Mouse (Mus musculus) cerebellum, adult 9-11 months (tissue): ENCODE measurements around the gene Trim13.

Experiments
- DNase-seq: peaks from one replicate; pipeline ENCODE4 v3.0.0; 2022

Gene Trim13

DNA sequence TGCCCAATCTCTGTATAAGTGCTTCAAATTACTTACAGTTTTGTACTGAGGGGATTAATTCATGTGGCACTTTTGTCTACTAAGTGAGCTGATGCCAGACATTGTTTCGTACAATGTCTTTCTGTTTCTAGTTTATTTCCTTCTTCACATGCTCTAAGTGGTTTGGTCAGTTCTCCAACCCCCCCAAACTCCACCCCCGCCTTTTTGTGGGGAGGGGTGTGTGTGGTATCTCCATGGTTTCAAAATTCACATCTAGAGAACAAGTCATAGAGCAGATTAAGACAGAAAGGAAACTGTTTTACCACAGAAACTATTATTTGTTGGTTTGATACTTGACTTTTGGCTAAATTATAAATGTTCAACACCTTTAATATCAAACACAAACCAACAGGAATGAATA lies 22.3 kb downstream of the Trim13 start:
- no peak for DNase-seq

GRCm38 (mm10) chr14:61635969-61636368 lies 37.9 kb downstream of the Trim13 start:
- no peak for DNase-seq

GRCm38 (mm10) chr14:61642668-61643067 lies 44.6 kb downstream of the Trim13 start:
- no peak for DNase-seq

DNA sequence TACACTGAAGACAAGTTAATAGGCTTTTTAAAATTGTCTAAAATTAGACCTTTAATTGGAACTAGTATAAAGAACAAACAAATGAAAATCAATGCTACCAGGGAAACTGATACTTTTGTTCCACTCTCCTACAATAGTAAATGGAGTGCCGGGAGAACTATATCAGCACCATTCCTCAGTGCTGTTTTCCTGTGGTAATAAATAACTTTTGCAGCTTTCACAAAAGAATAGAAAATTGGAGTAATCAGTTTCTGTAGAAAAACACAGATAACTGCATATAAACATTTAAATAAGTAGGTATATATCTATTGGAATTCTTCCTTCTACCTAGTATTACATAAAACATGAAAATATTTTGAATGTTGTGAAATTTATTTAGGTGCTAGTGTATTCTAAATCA lies 47.5 kb downstream of the Trim13 start:
- DNase-seq, result no peak

GRCm38 (mm10) chr14:61647182-61647880 lies 49.3 kb downstream of the Trim13 start:
- DNase-seq, result peak; percentile 48

DNA sequence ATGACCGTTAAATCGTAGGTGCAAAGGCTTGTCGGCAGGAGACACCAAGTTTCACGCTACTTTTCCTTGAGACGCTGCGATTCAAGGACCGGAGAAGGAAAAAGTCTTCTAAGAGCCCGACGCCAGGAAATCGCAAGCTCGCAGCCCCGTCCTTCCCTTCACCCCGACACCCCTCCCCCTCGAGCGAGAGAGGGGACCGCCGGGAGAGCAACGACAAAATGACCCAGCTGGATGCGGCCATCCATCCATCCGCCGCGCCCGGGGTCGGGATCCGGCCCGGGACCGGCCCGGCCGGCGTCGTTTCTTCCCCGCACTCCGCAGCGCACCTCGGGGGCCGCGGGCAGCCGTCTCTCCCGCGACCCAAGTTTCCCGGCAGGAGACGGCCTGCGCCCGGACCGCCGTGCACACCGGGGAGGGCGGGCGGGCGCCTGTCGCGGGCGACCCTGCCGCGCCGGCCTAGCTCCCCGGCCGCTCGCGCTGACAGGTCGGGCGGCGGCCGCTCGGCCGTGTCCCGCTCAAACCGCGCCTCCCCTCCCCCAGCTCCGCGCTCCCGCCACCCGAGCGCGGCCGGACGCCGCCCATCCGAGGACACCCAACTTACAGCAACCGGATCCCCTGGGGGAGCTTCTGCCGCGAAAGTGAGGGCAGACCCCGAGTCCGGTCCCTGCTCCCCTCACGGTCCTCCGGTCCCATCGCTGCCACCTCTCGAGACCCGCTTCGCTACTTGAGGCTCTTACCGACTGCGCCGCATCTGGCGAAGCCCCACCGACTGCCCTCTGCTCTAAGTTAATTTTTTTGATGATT lies 50.0 kb downstream of the Trim13 start:
- peak; percentile 44 for DNase-seq

DNA sequence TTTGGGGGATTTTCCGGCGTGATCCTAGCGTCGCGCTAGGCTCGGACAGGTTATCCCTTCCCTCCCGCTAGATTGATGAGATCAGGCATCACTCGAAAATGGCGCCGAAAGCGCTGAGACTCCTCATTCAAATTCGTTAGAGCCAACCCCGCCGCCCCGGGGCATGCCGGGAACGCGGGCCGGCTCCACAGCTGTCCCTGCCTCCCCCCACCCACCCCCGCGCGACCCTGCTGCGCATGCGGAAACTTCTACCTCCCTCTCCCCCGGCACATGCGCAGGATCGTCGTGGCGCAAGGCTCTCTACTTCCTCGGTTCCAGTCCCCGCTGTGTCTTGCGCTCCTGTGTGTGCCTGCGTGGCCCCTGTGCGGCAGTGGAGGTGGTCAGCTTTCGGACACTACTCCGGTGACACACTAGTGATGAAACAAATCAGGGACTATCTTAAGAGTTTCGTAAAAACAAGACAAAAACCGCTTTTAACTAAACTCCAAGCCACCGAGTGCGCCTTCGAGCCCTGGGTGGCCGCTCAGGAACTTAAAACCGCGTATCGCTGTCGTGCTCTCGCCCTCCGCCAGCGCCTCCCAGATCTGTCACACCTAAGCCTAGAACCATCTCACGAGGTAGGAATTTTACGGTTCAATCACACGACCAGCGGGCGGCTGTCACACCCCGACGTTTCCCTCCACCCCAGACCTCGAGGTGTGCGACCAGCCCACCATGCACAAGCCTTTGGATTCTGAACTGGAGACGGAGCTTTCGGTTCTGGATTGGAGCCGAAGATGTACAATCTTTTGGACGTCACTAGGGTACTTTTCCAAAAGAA lies 50.8 kb downstream of the Trim13 start:
- peak; percentile 92 for DNase-seq

DNA sequence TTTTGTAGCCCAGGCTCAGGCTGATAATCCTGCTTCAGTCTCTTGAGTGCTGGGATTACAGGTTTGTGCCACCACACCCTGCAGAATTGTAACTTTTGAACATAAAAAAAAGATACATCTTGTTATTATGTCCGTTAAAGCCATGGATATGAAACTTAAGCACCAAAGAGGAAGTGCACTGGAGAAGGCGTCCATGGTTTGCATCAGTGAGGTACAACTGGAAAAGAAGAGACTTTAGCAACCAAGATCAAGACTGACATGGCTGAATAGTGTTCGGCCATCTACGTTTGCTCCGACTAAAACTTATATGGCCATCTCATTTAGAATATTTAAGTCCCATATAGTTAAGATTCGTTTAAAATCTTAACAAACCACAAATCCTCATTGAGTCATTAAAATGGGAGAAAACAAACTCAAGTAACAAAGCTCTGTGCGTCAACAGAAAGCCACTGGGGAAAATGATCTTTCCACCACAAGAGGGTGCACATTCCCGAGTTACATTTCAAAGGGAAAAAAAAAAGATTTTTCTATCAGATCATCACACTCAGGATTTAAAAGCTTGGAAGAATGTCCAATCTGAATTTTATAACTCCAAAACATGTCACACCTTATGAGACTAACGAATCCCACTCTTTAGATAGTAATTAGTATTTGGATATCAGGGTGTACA lies 52.4 kb downstream of the Trim13 start:
- DNase-seq, result peak; percentile 21
